Mouse (Mus musculus): Measurements from ENCODE around the gene Tnrc18. TPM values are rescaled to one million over a fixed set of nuclear protein-coding genes. Genes with fewer than 3 reads are reported as not detected.

The Tnrc18 gene
- polyA plus RNA-seq, 1 experiment from 2014 or later: 9.9 TPM

GRCm38 (mm10) chr5:142787304-142787905, 30.1 kb downstream of the Tnrc18 start:
- 0 out of 2 replicates have a peak, but pooled peaks have one; percentile 5 for TF ChIP-seq CTCF (IDR thresholded peaks at IDR 0.05; ENCODE audit: low read depth)
- no peak overlapping the region for H3K4me3 ChIP-seq (ENCODE audit: low read depth, low read length)
- H3K9ac ChIP-seq (ENCODE audit: low read depth, low read length): no peak overlapping the region
- peak overlapping the region; percentile 41; the same call in 1 of the 2 replicates for H3K27ac ChIP-seq (ENCODE audit: low read depth, low read length)
- H3K36me3 ChIP-seq (ENCODE audit: control insufficient read depth, insufficient read depth): peaks cover 47% of the 10 kb centered on the region
- H3K9me3 ChIP-seq (ENCODE audit: control insufficient read depth): no peaks in the 10 kb centered on the region
- H3K4me2 ChIP-seq (replicated peaks; ENCODE audit: low read depth): no peak overlapping the region
- H3K4me1 ChIP-seq (replicated peaks; ENCODE audit: control insufficient read depth, insufficient read depth, low read length): peaks cover 5% of the 10 kb centered on the region; the same call in 1 of the 2 replicates
- ATAC-seq: no peak
- no peaks in the 10 kb centered on the region for H3K27me3 ChIP-seq (replicated peaks; ENCODE audit: control insufficient read depth, insufficient read depth, low read length)
- 90% methylated on average over 37 of the region's 37 CpGs for WGBS

- no peak overlapping the region for H3K4me3 ChIP-seq (ENCODE audit: low read depth, low read length)
- 89% methylated on average over 5 of the region's 5 CpGs for WGBS
- no peaks in the 10 kb centered on the region for H3K9me3 ChIP-seq (ENCODE audit: control insufficient read depth)
- peaks cover 47% of the 10 kb centered on the region for H3K36me3 ChIP-seq (ENCODE audit: control insufficient read depth, insufficient read depth)
- H3K27me3 ChIP-seq (replicated peaks; ENCODE audit: control insufficient read depth, insufficient read depth, low read length): no peaks in the 10 kb centered on the region
- ATAC-seq: no peak
- H3K9ac ChIP-seq (ENCODE audit: low read depth, low read length): no peak overlapping the region
- H3K4me2 ChIP-seq (replicated peaks; ENCODE audit: low read depth): no peak overlapping the region
- peaks cover 5% of the 10 kb centered on the region for H3K4me1 ChIP-seq (replicated peaks; ENCODE audit: control insufficient read depth, insufficient read depth, low read length)
- no peak; the same call in 1 of the 2 replicates for TF ChIP-seq CTCF (IDR thresholded peaks at IDR 0.05; ENCODE audit: low read depth)
- 0 out of 2 replicates have a peak overlapping the region, but pooled peaks have one; percentile 41 for H3K27ac ChIP-seq (ENCODE audit: low read depth, low read length)
Measured at GRCm38 (mm10) chr5:142786709-142787108, 30.8 kb downstream of the Tnrc18 start.

- Histone ChIP-seq H3K4me3 (ENCODE audit: low read depth, low read length) (no peak overlapping the region), H3K4me1 (replicated peaks; ENCODE audit: control insufficient read depth, insufficient read depth, low read length) (peaks cover 5% of the 10 kb centered on the region), H3K27ac (ENCODE audit: low read depth, low read length) (no peak overlapping the region), H3K27me3 (replicated peaks; ENCODE audit: control insufficient read depth, insufficient read depth, low read length) (no peaks in the 10 kb centered on the region), H3K36me3 (ENCODE audit: control insufficient read depth, insufficient read depth) (peaks cover 49% of the 10 kb centered on the region), H3K9ac (ENCODE audit: low read depth, low read length) (no peak overlapping the region), H3K9me3 (ENCODE audit: control insufficient read depth) (no peaks in the 10 kb centered on the region), H3K4me2 (replicated peaks; ENCODE audit: low read depth) (no peak overlapping the region)
- 77% methylated on average over 3 of the region's 3 CpGs for WGBS
- TF ChIP-seq CTCF (IDR thresholded peaks at IDR 0.05; ENCODE audit: low read depth): no peak
- ATAC-seq: no peak
Measured at GRCm38 (mm10) chr5:142786215-142786614, 31.2 kb downstream of the Tnrc18 start.

- peak overlapping the region; percentile 91 for H3K27ac ChIP-seq (ENCODE audit: low read depth, low read length)
Measured at GRCm38 (mm10) chr5:142783142-142783540, 34.3 kb downstream of the Tnrc18 start.

GRCm38 (mm10) chr5:142782459-142783141, 34.9 kb downstream of the Tnrc18 start:
- no peak overlapping the region for H3K4me3 ChIP-seq (ENCODE audit: low read depth, low read length)
- peak overlapping the region; percentile 38 for H3K4me2 ChIP-seq (replicated peaks; ENCODE audit: low read depth)
- no peak overlapping the region for H3K9ac ChIP-seq (ENCODE audit: low read depth, low read length)
- H3K27me3 ChIP-seq (replicated peaks; ENCODE audit: control insufficient read depth, insufficient read depth, low read length): no peaks in the 10 kb centered on the region
- peak; percentile 98 for ATAC-seq
- no peaks in the 10 kb centered on the region for H3K9me3 ChIP-seq (ENCODE audit: control insufficient read depth)
- peaks cover 36% of the 10 kb centered on the region for H3K36me3 ChIP-seq (ENCODE audit: control insufficient read depth, insufficient read depth)
- peaks cover 5% of the 10 kb centered on the region for H3K4me1 ChIP-seq (replicated peaks; ENCODE audit: control insufficient read depth, insufficient read depth, low read length)
- peak overlapping the region; percentile 91 for H3K27ac ChIP-seq (ENCODE audit: low read depth, low read length)
- TF ChIP-seq CTCF (IDR thresholded peaks at IDR 0.05; ENCODE audit: low read depth): no peak
- WGBS: 35% methylated on average over 8 of the region's 8 CpGs

More at GRCm38 (mm10) chr5:142783142-142783540, 34.3 kb downstream of the Tnrc18 start:
- WGBS: 25% methylated on average over 7 of the region's 7 CpGs
- Histone ChIP-seq H3K36me3 (ENCODE audit: control insufficient read depth, insufficient read depth) (peaks cover 36% of the 10 kb centered on the region), H3K9me3 (ENCODE audit: control insufficient read depth) (no peaks in the 10 kb centered on the region), H3K4me3 (ENCODE audit: low read depth, low read length) (no peak overlapping the region), H3K9ac (ENCODE audit: low read depth, low read length) (no peak overlapping the region), H3K4me2 (replicated peaks; ENCODE audit: low read depth) (no peak overlapping the region), H3K27me3 (replicated peaks; ENCODE audit: control insufficient read depth, insufficient read depth, low read length) (no peaks in the 10 kb centered on the region), H3K4me1 (replicated peaks; ENCODE audit: control insufficient read depth, insufficient read depth, low read length) (peaks cover 5% of the 10 kb centered on the region)
- no peak for TF ChIP-seq CTCF (IDR thresholded peaks at IDR 0.05; ENCODE audit: low read depth)
- peak; percentile 32 for ATAC-seq

GRCm38 (mm10) chr5:142780579-142780978, 36.9 kb downstream of the Tnrc18 start:
- no peaks in the 10 kb centered on the region for H3K9me3 ChIP-seq (ENCODE audit: control insufficient read depth)
- 80% methylated on average over 5 of the region's 5 CpGs for WGBS
- H3K27me3 ChIP-seq (replicated peaks; ENCODE audit: control insufficient read depth, insufficient read depth, low read length): no peaks in the 10 kb centered on the region
- TF ChIP-seq CTCF (IDR thresholded peaks at IDR 0.05; ENCODE audit: low read depth): no peak
- H3K4me2 ChIP-seq (replicated peaks; ENCODE audit: low read depth): no peak overlapping the region
- no peak for ATAC-seq
- no peak overlapping the region for H3K9ac ChIP-seq (ENCODE audit: low read depth, low read length)
- peaks cover 42% of the 10 kb centered on the region for H3K36me3 ChIP-seq (ENCODE audit: control insufficient read depth, insufficient read depth)
- H3K4me3 ChIP-seq (ENCODE audit: low read depth, low read length): no peak overlapping the region
- H3K27ac ChIP-seq (ENCODE audit: low read depth, low read length): peak overlapping the region; percentile 35; the same call in 1 of the 2 replicates
- H3K4me1 ChIP-seq (replicated peaks; ENCODE audit: control insufficient read depth, insufficient read depth, low read length): peaks cover 5% of the 10 kb centered on the region
